Mouse (Mus musculus) embryonic facial prominence, embryonic 12.5 days (tissue): ENCODE results near the gene Pcdh8. TPM values are rescaled to one million over a fixed set of nuclear protein-coding genes. Genes with fewer than 3 reads are reported as not detected.

Experiments used
- ATAC-seq: fragments of 200-750 bp; cut with Nextera tagmentation; 2 replicates; pipeline ENCODE4 v1.8.0; 2017; ENCODE audit not compliant: insufficient number of reproducible peaks, insufficient read depth, low FRiP score, low TSS enrichment
- H3K27ac ChIP-seq: fragments of 300-500 bp; sonication (generic); 2 replicates; pipeline ENCODE4 v1.5.1; 2016; ENCODE audit warnings: mild to moderate bottlenecking
- H3K27me3 ChIP-seq: fragments of 300-500 bp; sonication (generic); 2 replicates; pipeline ENCODE4 v1.6.1; 2016; ENCODE audit warnings: mild to moderate bottlenecking, moderate library complexity
- H3K36me3 ChIP-seq: fragments of 300-500 bp; sonication (generic); 2 replicates; pipeline ENCODE4 v1.6.1; 2016; ENCODE audit warnings: mild to moderate bottlenecking
- H3K4me1 ChIP-seq: fragments of 300-500 bp; sonication (generic); 2 replicates; pipeline ENCODE4 v1.6.1; 2016
- H3K4me2 ChIP-seq: fragments of 300-500 bp; sonication (generic); replicated peaks from 2 replicates; pipeline ENCODE4 v1.6.1; 2016; ENCODE audit warnings: mild to moderate bottlenecking, moderate library complexity
- H3K4me3 ChIP-seq: fragments of 300-500 bp; sonication (generic); 2 replicates; pipeline ENCODE4 v1.5.1; 2016; ENCODE audit warnings: mild to moderate bottlenecking
- H3K9ac ChIP-seq: fragments of 300-500 bp; sonication (generic); 2 replicates; pipeline ENCODE4 v1.6.1; 2016; ENCODE audit warnings: mild to moderate bottlenecking, moderate library complexity
- H3K9me3 ChIP-seq: fragments of 300-500 bp; sonication (generic); 2 replicates; pipeline ENCODE4 v1.6.1; 2016; ENCODE audit warnings: mild to moderate bottlenecking, moderate library complexity
- WGBS: fragments of 180-500 bp; shearing (Covaris S2); methylation state at CpG from one replicate; pipeline ENCODE4 v1.1.7; 2016; 5-methylcytosine and 5-hydroxymethylcytosine counted together
- microRNA counts: library from miRNA; unstranded; fragments of <30 nt; microRNA quantifications from one replicate; lab custom pipeline; 2017
- microRNA-seq: library from miRNA; unstranded; fragments of <30 nt; microRNA quantifications from one replicate; pipeline ENCODE4, GENCODE M21; 2017
- polyA plus RNA-seq: library from polyadenylated mRNA; unstranded; fragments of >200 nt; fragmentation: Nextera tagmentation; extraction: Ambion mirVana; gene quantifications from 2 replicates; pipeline ENCODE4 v1.2.1, GENCODE M21; 2016

Pcdh8 gene
- polyA plus RNA-seq, 1 experiment from 2014 or later = 8.4 TPM

GRCm38 (mm10) chr14:79738441-79738840, 32.7 kb downstream of the Pcdh8 start:
- 75% methylated on average over 9 of the region's 9 CpGs for WGBS
- no peak overlapping the region for H3K27ac ChIP-seq
- no peak overlapping the region for H3K9ac ChIP-seq
- no peak overlapping the region for H3K4me2 ChIP-seq
- no peaks in the 10 kb centered on the region for H3K4me1 ChIP-seq
- no peaks in the 10 kb centered on the region for H3K9me3 ChIP-seq
- H3K36me3 ChIP-seq = no peaks in the 10 kb centered on the region
- no peaks in the 10 kb centered on the region for H3K27me3 ChIP-seq
- ATAC-seq = no peak
- no peak overlapping the region for H3K4me3 ChIP-seq

DNA sequence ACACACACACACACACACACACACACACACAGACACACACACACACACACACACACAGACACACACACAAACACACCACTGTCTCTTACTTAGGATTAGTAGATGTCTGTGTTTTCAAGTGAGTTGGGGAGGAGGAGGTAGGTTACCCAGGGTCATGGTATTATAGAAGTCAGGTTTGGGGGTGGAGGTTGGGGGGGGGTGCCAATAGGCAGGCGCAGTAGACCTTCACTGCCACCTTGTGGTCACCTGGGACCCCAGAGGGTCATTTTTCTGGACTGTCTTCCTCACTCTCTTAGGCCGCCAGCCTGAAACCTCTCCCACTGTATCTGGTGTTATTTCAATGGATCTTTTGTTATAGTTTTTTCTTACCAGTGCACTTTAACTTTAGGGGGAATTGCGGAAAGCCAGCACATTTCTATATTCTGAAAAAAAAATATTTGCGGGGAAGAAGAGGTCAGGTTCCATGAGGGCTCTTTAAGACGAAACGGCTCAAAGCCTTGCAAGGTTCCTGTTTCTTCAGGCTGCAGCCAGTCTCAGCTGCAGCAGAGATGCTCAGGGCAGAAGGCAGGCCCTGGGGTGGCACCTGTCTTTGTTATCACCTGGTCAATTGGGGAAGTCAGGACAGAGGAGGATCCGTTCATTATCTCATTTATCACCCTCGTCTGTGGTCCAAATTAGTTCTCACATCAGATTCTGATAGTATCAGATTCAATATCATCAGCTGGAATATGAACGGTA, 33.3 kb downstream of the Pcdh8 start:
- Histone ChIP-seq H3K9me3 (no peaks in the 10 kb centered on the region), H3K27ac (no peak overlapping the region), H3K9ac (no peak overlapping the region), H3K4me2 (no peak overlapping the region), H3K4me3 (no peak overlapping the region), H3K4me1 (no peaks in the 10 kb centered on the region), H3K27me3 (no peaks in the 10 kb centered on the region), H3K36me3 (no peaks in the 10 kb centered on the region)
- 51% methylated on average over 9 of the region's 9 CpGs for WGBS
- ATAC-seq = no peak

GRCm38 (mm10) chr14:79736781-79737180, 34.3 kb downstream of the Pcdh8 start:
- Histone ChIP-seq H3K9ac (no peak overlapping the region), H3K27ac (no peak overlapping the region), H3K4me3 (no peak overlapping the region), H3K36me3 (no peaks in the 10 kb centered on the region), H3K4me2 (no peak overlapping the region), H3K4me1 (no peaks in the 10 kb centered on the region), H3K9me3 (no peaks in the 10 kb centered on the region), H3K27me3 (no peaks in the 10 kb centered on the region)
- 60% methylated on average over 6 of the region's 6 CpGs for WGBS
- no peak for ATAC-seq

GRCm38 (mm10) chr14:79733501-79733900, 37.6 kb downstream of the Pcdh8 start:
- no peak overlapping the region for H3K27ac ChIP-seq
- no peaks in the 10 kb centered on the region for H3K27me3 ChIP-seq
- H3K4me3 ChIP-seq = no peak overlapping the region
- WGBS = 80% methylated on average over 6 of the region's 6 CpGs
- H3K9me3 ChIP-seq = no peaks in the 10 kb centered on the region
- no peaks in the 10 kb centered on the region for H3K4me1 ChIP-seq
- no peak for ATAC-seq
- no peaks in the 10 kb centered on the region for H3K36me3 ChIP-seq
- no peak overlapping the region for H3K9ac ChIP-seq
- no peak overlapping the region for H3K4me2 ChIP-seq

- no peak overlapping the region for H3K27ac ChIP-seq
- H3K9me3 ChIP-seq = no peaks in the 10 kb centered on the region
- no peak for ATAC-seq
- no peak overlapping the region for H3K9ac ChIP-seq
- no peaks in the 10 kb centered on the region for H3K27me3 ChIP-seq
- H3K4me1 ChIP-seq = no peaks in the 10 kb centered on the region
- 60% methylated on average over 6 of the region's 6 CpGs for WGBS
- H3K4me3 ChIP-seq = no peak overlapping the region
- no peaks in the 10 kb centered on the region for H3K36me3 ChIP-seq
- H3K4me2 ChIP-seq = no peak overlapping the region
These were observed 42.3 kb downstream of the Pcdh8 start for GRCm38 (mm10) chr14:79728811-79729210.

- H3K27ac ChIP-seq = no peak overlapping the region
- no peaks in the 10 kb centered on the region for H3K4me1 ChIP-seq
- H3K4me2 ChIP-seq = no peak overlapping the region
- H3K27me3 ChIP-seq = no peaks in the 10 kb centered on the region
- no peak for ATAC-seq
- H3K36me3 ChIP-seq = no peaks in the 10 kb centered on the region
- WGBS = 80% methylated on average over 18 of the region's 18 CpGs
- H3K4me3 ChIP-seq = no peak overlapping the region
- H3K9ac ChIP-seq = no peak overlapping the region
- no peaks in the 10 kb centered on the region for H3K9me3 ChIP-seq
These were observed 47.0 kb downstream of the Pcdh8 start for GRCm38 (mm10) chr14:79724002-79724681.

DNA sequence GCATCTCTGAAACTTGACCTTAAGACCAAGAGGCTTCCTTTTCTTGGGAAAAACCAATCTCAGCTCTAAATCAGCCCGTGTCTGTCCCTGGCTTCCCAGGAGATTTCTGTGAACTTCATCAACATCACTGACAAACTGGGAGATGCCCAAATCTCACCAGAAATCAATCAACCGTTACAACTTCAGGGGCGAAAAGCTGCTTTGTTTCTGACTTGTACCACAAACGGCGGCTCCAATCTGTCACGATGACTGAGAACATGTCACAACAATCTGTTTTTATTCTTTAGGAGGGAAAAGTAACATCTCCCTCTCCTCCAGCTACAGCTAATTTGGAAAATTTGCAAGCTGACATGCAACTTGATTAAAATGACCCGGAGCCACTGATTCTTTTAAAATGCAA, 48.9 kb downstream of the Pcdh8 start:
- WGBS = 60% methylated on average over 7 of the region's 7 CpGs

More for the DNA sequence above, 48.9 kb downstream of the Pcdh8 start:
- H3K4me3 ChIP-seq = no peak overlapping the region
- no peaks in the 10 kb centered on the region for H3K9me3 ChIP-seq
- H3K4me2 ChIP-seq = no peak overlapping the region
- no peaks in the 10 kb centered on the region for H3K36me3 ChIP-seq
- H3K27ac ChIP-seq = no peak overlapping the region
- H3K27me3 ChIP-seq = no peaks in the 10 kb centered on the region
- ATAC-seq = no peak
- H3K4me1 ChIP-seq = no peaks in the 10 kb centered on the region
- H3K9ac ChIP-seq = no peak overlapping the region

MicroRNA genes within 50 kb of the gene (microRNA counts, 519-probe panel; counts per million panel counts)
- 460 counts per million, percentile 65 among the panel's probes with 10 or more counts for microRNA mmu-miR-759 (lab: Ali Mortazavi, UCI)

Small RNA genes lying within 50 kb of the gene (microRNA-seq; reads per million reads assigned to microRNA genes)
- not detected for gene Mir759

Other genes with a start within 250 kb of the Pcdh8 start
- gene Sugt1, start 183.6 kb downstream of the Pcdh8 start, polyA plus RNA-seq = 134 and 140 TPM in 2 replicates
- 39.4 and 51.2 TPM in 2 replicates for gene Cnmd, start 109.1 kb downstream of the Pcdh8 start, polyA plus RNA-seq
- gene Olfm4, start 212.8 kb upstream of the Pcdh8 start, polyA plus RNA-seq = 0.41 and 1.0 TPM in 2 replicates